Mouse (Mus musculus): Measurements from ENCODE around the gene Morn2. TPM values are rescaled to one million over a fixed set of nuclear protein-coding genes. Genes with fewer than 3 reads are reported as not detected.

Gene Morn2
- polyA plus RNA-seq, 1 experiment from 2014 or later: 49.7 TPM

DNA sequence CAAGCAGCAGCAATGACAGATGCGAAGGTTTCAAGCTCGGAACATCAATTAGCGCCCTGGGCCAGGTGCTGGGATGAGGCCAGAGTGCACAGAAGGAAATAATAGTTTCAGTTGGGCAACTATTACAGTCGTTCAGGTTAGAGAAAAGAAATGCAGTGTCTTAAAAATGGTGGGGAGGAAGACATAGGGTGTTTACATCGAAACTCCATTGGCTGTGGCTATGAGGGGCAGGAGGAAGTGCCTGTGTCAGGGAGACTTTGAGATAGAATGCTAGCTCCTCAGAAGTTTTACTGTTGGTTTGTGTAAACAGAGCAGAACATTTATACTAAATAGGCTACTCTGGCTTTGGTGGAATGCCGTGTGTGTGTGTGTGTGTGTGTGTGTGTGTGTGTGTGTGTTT is 2.0 kb upstream of the Morn2 start:
- Histone ChIP-seq H3K4me2 (peak overlapping the region; percentile 52), H3K36me3 (replicated peaks) (no peaks in the 10 kb centered on the region), H3K4me3 (no peak overlapping the region), H3K27ac (no peak overlapping the region), H3K27me3 (replicated peaks) (no peaks in the 10 kb centered on the region), H3K9me3 (no peaks in the 10 kb centered on the region), H3K9ac (no peak overlapping the region), H3K4me1 (peaks cover 14% of the 10 kb centered on the region)
- ATAC-seq (replicated peaks): no peak
- 87% methylated on average over 6 of the region's 6 CpGs for WGBS

DNA sequence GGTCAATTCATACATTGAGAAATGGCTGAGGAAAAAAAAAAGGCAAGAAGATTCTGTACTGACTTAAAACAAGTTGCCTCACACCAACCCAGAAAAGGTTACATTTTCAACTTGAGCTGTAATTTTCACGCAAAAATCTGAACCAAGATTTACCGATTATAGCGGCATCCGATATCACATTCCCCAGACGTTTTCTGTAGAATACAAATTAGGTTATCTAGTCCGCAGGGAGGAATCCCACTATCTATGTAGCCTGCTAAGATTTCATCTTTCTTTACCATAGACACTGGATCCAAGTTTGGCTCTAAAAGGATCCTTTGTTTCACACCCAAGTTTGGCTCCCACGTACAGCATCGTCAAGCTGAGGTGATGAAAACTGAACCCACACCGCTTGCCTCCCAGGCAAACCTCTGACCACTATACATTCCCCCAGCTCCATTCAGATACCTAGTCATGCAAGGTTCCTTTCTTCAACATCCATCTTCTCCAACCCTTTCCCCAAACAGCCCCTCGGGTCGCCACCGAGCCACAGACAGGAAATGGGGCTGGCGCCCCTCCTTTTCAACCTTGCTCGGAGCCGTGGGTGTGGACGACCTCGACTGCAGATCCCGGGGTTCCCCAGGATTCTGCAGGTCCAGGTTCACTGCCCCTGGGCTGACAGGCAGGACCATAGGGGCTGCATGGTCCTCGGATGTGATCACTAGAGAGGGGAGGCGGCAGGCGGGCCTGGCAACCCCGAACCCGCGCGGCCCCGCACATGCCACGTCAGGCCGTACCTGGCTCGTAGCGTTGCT is 526 bp upstream of the Morn2 start:
- Histone ChIP-seq H3K4me3 (peak overlapping the region; percentile 85), H3K27me3 (replicated peaks) (no peaks in the 10 kb centered on the region), H3K4me1 (peaks cover 14% of the 10 kb centered on the region), H3K9ac (peak overlapping the region; percentile 92), H3K36me3 (replicated peaks) (no peaks in the 10 kb centered on the region), H3K9me3 (no peaks in the 10 kb centered on the region), H3K4me2 (peak overlapping the region; percentile 52), H3K27ac (peak overlapping the region; percentile 94)
- no peak; the same call in 1 of the 2 replicates for ATAC-seq (replicated peaks)
- WGBS: 1% methylated on average over 30 of the region's 30 CpGs

DNA sequence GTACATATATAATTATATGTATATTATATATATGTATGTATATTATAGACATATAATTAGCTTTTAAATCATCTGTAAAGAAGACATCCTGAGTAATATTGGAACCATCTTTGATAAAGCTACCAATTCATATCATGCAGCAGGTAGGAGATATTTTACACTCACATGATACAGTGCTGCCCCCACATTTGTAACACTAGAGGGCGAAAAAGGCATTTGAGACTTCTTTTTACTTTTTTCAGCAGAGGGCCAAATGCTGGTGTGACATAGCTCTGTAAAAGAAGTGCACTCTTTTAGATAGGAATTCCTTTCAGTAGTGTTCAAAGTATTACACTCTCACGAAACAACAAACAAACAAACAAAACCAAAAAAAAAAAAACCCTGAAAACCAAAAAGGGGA is 1.1 kb downstream of the Morn2 start:
- H3K4me1 ChIP-seq: peaks cover 14% of the 10 kb centered on the region
- WGBS: 35% methylated on average over 2 of the region's 2 CpGs
- H3K36me3 ChIP-seq (replicated peaks): no peaks in the 10 kb centered on the region
- no peak overlapping the region for H3K9ac ChIP-seq
- ATAC-seq (replicated peaks): no peak
- no peaks in the 10 kb centered on the region for H3K9me3 ChIP-seq
- H3K27me3 ChIP-seq (replicated peaks): no peaks in the 10 kb centered on the region
- H3K4me3 ChIP-seq: no peak overlapping the region
- H3K4me2 ChIP-seq: no peak overlapping the region
- no peak overlapping the region for H3K27ac ChIP-seq

DNA sequence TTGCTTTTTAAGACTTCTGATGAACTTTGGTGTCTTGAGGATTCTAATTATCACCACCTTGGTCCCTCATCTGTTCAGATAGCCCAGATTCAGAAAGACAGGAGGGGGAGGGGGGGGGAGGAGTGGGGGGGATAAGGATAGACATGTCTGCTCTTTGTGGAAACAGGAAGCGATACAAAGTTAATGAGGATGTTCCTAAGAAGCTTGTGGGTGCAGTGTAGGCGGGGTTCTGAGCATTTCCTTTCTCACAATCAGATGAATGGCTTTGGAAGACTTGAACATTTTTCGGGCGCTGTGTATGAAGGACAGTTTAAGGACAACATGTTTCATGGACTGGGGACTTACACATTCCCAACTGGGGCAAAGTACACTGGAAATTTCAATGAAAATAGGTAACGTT is 5.3 kb downstream of the Morn2 start:
- ATAC-seq (replicated peaks): no peak
- no peak overlapping the region for H3K9ac ChIP-seq
- H3K4me2 ChIP-seq: no peak overlapping the region
- H3K9me3 ChIP-seq: no peaks in the 10 kb centered on the region
- no peak overlapping the region for H3K27ac ChIP-seq
- H3K4me1 ChIP-seq: no peaks in the 10 kb centered on the region
- H3K27me3 ChIP-seq (replicated peaks): no peaks in the 10 kb centered on the region
- 96% methylated on average over 5 of the region's 5 CpGs for WGBS
- H3K36me3 ChIP-seq (replicated peaks): no peaks in the 10 kb centered on the region
- H3K4me3 ChIP-seq: no peak overlapping the region

DNA sequence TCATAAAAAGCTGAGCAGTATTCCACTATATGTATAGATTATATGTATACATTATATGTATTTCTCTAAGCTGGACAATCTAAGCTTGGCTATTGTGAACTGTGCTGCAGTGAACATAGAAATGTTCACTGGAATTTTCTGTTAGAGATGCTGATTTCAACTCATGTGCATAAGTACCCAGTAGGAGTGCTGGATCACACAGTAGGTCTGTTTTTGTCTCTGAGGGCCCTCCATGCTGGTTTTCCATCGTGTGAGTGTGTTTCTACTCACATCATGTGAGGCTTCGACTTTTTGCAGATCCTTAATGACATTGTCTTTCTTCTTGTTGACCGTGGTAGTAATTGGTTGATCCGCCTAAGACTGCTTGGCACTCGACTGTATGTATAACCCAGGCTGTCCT is 8.8 kb downstream of the Morn2 start:
- H3K9ac ChIP-seq: no peak overlapping the region
- H3K36me3 ChIP-seq (replicated peaks): no peaks in the 10 kb centered on the region
- no peaks in the 10 kb centered on the region for H3K4me1 ChIP-seq
- H3K9me3 ChIP-seq: no peaks in the 10 kb centered on the region
- WGBS: 88% methylated on average over 5 of the region's 5 CpGs
- H3K27ac ChIP-seq: no peak overlapping the region
- H3K4me3 ChIP-seq: no peak overlapping the region
- H3K27me3 ChIP-seq (replicated peaks): no peaks in the 10 kb centered on the region
- no peak for ATAC-seq (replicated peaks)
- H3K4me2 ChIP-seq: no peak overlapping the region

DNA sequence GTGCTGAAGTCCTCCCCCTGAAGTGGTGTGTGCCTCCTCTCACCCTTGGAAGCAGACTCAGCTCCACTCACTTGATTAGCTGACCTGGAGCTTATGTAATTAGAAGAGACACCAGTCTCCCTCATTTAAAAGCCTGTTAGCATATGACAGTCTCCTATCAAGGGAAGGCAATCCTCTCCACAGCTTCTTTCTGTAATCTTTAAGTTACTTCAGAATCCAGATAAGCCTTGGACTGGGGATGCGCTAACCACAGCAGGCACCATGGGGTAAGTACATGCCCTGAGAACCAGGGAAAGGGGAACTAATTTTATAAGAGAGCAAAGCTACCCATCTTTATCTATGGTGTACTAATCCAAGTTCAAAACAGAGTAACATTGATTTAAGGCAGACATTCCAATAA is 17.2 kb downstream of the Morn2 start, which contains the start of gene Arhgef33:
Arhgef33 (plus strand) TSS at position 157 of the 400 bp plus-strand sequence.
- Histone ChIP-seq H3K36me3 (replicated peaks) (no peaks in the 10 kb centered on the region), H3K9me3 (no peaks in the 10 kb centered on the region), H3K4me1 (peaks cover 4% of the 10 kb centered on the region; the same call in 1 of the 2 replicates), H3K4me3 (no peak within 1 kb of the TSS), H3K27me3 (replicated peaks) (no peaks in the 10 kb centered on the region), H3K9ac (no peak within 1 kb of the TSS), H3K4me2 (no peak within 1 kb of the TSS), H3K27ac (no peak within 1 kb of the TSS)
- 93% methylated on average over 1 of the region's 1 CpGs for WGBS
- no peak for ATAC-seq (replicated peaks)

DNA sequence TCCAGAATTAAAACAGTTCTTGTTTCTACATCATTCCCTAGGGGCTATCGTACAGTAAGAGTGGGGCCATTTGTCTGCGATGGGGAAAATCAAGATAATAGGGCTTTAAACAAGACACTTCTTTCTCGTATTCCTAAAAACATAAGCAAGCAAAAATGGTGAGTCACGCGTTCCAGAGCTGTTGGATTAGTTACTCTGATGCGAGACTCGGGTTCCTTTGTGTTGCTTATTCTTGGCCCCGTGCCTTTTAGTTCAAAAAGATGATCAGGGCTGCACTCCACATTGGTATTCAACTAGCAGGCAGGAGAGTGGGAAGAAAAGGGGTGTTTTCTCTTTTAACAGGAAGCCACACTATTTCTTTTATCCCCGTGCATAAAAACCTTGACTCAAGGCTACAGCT is 21.8 kb downstream of the Morn2 start:
- H3K9me3 ChIP-seq: no peaks in the 10 kb centered on the region
- 46% methylated on average over 9 of the region's 9 CpGs for WGBS
- H3K4me2 ChIP-seq: no peak overlapping the region
- no peaks in the 10 kb centered on the region for H3K27me3 ChIP-seq (replicated peaks)
- no peak overlapping the region for H3K9ac ChIP-seq
- no peak overlapping the region for H3K27ac ChIP-seq
- no peak overlapping the region for H3K4me3 ChIP-seq
- no peak for ATAC-seq (replicated peaks)
- no peaks in the 10 kb centered on the region for H3K36me3 ChIP-seq (replicated peaks)
- peaks cover 5% of the 10 kb centered on the region; the same call in 1 of the 2 replicates for H3K4me1 ChIP-seq

DNA sequence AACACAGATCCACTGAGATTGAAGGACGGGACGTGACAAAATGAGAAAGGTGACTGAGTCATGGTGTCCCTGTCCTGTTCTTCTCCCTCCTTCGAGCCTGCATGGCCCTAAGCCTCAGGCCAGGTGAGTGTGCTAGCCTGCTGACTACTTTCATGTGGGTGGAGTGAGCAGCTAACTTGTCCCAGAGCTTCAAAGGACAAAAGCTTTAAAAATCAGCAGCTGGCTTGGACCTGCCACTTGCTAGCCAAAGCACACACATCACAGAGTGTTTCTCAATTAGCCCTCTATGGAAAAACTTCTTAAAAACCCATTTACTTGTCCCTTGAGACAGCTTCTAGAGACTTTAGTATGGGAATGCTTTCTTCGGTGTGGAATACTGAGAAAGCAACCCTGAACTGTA is 22.4 kb downstream of the Morn2 start:
- H3K9me3 ChIP-seq: no peaks in the 10 kb centered on the region
- no peaks in the 10 kb centered on the region for H3K36me3 ChIP-seq (replicated peaks)
- no peak overlapping the region for H3K4me2 ChIP-seq
- H3K27ac ChIP-seq: no peak overlapping the region
- no peak overlapping the region for H3K9ac ChIP-seq
- no peaks in the 10 kb centered on the region for H3K27me3 ChIP-seq (replicated peaks)
- no peak overlapping the region for H3K4me3 ChIP-seq
- ATAC-seq (replicated peaks): no peak
- H3K4me1 ChIP-seq: peaks cover 5% of the 10 kb centered on the region; the same call in 1 of the 2 replicates
- WGBS: 80% methylated on average over 4 of the region's 4 CpGs

DNA sequence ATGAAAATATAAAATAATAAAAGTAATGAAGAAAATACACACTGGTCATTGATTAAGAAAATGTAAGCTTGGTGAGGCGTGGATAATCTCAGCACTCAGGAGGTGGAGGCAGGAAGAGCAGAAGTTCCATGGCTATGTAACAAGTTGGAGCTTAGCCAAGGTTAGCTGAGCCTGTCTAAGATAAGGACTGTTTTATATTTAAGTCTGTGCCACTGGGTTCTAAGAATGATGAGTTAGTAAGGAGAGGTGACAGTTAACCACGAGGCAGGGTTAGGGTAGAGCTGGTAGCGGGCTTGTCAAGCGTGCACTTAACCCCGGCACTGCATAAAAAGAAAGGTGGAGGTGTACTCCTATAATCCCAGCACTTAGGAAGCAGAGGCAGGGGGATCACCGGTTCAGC is 32.2 kb downstream of the Morn2 start:
- no peaks in the 10 kb centered on the region for H3K4me1 ChIP-seq
- H3K27ac ChIP-seq: no peak overlapping the region
- ATAC-seq (replicated peaks): no peak
- no peak overlapping the region for H3K4me2 ChIP-seq
- no peaks in the 10 kb centered on the region for H3K9me3 ChIP-seq
- no peaks in the 10 kb centered on the region for H3K36me3 ChIP-seq (replicated peaks)
- WGBS: 94% methylated on average over 6 of the region's 6 CpGs
- H3K9ac ChIP-seq: no peak overlapping the region
- no peaks in the 10 kb centered on the region for H3K27me3 ChIP-seq (replicated peaks)
- H3K4me3 ChIP-seq: no peak overlapping the region

DNA sequence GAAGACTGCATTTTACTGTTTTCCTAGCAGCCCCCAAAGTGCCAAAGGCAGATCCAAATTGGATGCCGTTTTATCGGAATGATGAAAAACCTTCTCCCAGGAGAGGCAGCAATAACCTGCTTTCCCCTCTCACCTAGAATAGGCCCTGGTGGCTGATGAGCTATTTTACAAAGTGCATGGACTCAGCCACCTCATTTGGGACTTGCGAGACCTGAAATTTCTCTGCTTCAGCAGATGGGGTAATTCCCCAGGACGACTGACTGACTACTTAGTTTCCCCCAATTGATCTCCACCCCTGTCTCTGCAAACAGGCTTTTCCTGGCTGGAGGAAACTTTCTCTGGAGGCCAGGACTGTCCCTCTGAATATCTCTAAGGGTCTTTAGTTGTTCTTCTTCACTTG is 33.0 kb downstream of the Morn2 start:
- no peak for ATAC-seq (replicated peaks)
- Histone ChIP-seq H3K9me3 (no peaks in the 10 kb centered on the region), H3K4me1 (no peaks in the 10 kb centered on the region), H3K4me2 (no peak overlapping the region), H3K4me3 (no peak overlapping the region), H3K27me3 (replicated peaks) (no peaks in the 10 kb centered on the region), H3K27ac (no peak overlapping the region), H3K36me3 (replicated peaks) (no peaks in the 10 kb centered on the region), H3K9ac (no peak overlapping the region)
- 77% methylated on average over 4 of the region's 4 CpGs for WGBS

DNA sequence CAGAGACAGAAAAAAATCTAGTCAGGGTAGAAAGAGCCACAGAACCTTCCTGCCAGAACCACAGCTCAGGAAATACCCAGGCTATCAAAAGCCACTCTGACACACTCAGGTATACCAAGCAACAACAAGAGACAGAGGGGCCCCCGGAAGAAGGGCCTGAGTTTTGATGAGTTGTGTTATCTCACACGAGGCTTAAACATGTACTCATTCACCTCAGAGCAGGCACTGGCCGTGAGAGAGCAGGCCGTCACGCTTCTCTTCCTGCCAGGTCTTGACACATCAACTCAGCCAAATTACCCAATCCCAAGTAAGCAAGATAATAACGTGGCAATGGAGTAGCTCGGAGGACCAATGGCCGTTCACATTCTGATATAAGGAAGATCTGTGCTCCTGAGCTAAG is 33.7 kb downstream of the Morn2 start:
- Histone ChIP-seq H3K4me2 (no peak overlapping the region), H3K9ac (no peak overlapping the region), H3K4me3 (no peak overlapping the region), H3K4me1 (no peaks in the 10 kb centered on the region), H3K27me3 (replicated peaks) (no peaks in the 10 kb centered on the region), H3K36me3 (replicated peaks) (no peaks in the 10 kb centered on the region), H3K27ac (no peak overlapping the region), H3K9me3 (no peaks in the 10 kb centered on the region)
- ATAC-seq (replicated peaks): no peak
- WGBS: 76% methylated on average over 8 of the region's 8 CpGs

DNA sequence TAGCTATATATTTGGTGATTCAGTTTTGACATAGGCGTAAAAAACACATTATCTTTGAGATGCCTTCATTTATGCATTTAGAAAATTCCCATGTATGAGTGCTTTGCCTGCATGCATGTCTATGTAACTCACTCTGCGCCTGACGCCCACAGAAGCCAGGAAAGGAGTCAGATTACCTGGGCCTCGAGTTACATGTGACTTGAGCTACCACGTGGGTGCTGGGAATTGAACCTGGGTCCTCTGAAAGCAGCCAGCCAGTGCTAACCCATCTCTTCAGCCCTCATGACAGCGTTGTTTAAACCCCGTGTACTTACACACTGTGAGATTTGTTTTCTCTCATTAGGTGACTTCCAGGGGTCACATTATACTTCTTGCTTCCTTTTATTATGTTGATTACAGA is 34.5 kb downstream of the Morn2 start:
- ATAC-seq (replicated peaks): no peak
- H3K4me3 ChIP-seq: no peak overlapping the region
- no peak overlapping the region for H3K9ac ChIP-seq
- no peaks in the 10 kb centered on the region for H3K27me3 ChIP-seq (replicated peaks)
- no peaks in the 10 kb centered on the region for H3K36me3 ChIP-seq (replicated peaks)
- WGBS: 82% methylated on average over 7 of the region's 7 CpGs
- H3K27ac ChIP-seq: no peak overlapping the region
- no peaks in the 10 kb centered on the region for H3K4me1 ChIP-seq
- H3K9me3 ChIP-seq: no peaks in the 10 kb centered on the region
- no peak overlapping the region for H3K4me2 ChIP-seq

DNA sequence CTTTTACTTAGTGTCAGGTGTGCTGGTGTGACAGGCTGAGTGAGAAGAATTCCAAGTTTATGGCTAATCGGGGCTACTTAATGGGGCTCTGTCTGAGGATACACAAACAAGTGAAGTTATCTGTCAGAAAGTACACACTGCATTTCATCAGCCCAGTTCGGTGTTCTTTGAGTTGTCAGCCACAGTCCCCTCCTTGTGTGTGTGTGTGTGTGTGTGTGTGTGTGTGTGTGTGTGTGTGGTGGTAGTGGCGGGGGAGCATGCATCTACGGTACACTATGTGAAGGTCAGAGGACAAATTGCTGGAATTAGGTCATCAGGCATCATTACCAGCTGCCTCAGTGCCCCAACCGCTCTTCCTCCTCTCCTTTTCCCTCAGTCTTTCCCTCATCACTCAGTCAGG is 35.5 kb downstream of the Morn2 start:
- Histone ChIP-seq H3K9ac (no peak overlapping the region), H3K36me3 (replicated peaks) (no peaks in the 10 kb centered on the region), H3K27ac (no peak overlapping the region), H3K4me2 (no peak overlapping the region), H3K4me1 (no peaks in the 10 kb centered on the region), H3K9me3 (no peaks in the 10 kb centered on the region), H3K4me3 (no peak overlapping the region), H3K27me3 (replicated peaks) (no peaks in the 10 kb centered on the region)
- ATAC-seq (replicated peaks): no peak
- WGBS: 81% methylated on average over 5 of the region's 5 CpGs
